Mouse (Mus musculus): ENCODE data around the gene Olfr308. TPM values are rescaled to one million over a fixed set of nuclear protein-coding genes. Genes with fewer than 3 reads are reported as not detected.
"Not testable (repeated sequence)": the region's sequence is repeated elsewhere in the genome, so short reads cannot be mapped to it uniquely, and the experiment has no call there.

The Olfr308 gene
- not detected in 2 replicates for polyA plus RNA-seq (2012; rRNA removed)

GRCm38 (mm10) chr7:86325530-86325929, at the start of gene Olfr308:
Gene Olfr308, minus strand, starts transcription at chr7:86325630.
- TF ChIP-seq POLR2A (IDR thresholded peaks at IDR 0.05; ENCODE audit: low read depth, low read length) = no peak
- no peak for TF ChIP-seq CTCF (IDR thresholded peaks at IDR 0.05; ENCODE audit: extremely low read depth, insufficient read depth, insufficient read length, insufficient replicate concordance)
- no peak for DNase-seq (ENCODE audit: low read depth in 1 of 2, low spot score in 2 of 2)
- Histone ChIP-seq H3K36me3 (ENCODE audit: control insufficient read depth, insufficient read depth, low read length) (no peaks in the 10 kb centered on the region), H3K27me3 (ENCODE audit: control insufficient read depth, insufficient read depth, low read length) (no peaks in the 10 kb centered on the region), H3K27ac (ENCODE audit: insufficient read depth, low read length) (no peak within 1 kb of the TSS), H3K4me1 (ENCODE audit: control insufficient read depth, insufficient read depth, insufficient read length) (no peaks in the 10 kb centered on the region), H3K4me3 (ENCODE audit: extremely low read depth, insufficient read depth, insufficient read length) (no peak within 1 kb of the TSS)

- DNase-seq (ENCODE audit: low read depth in 1 of 2, low spot score in 2 of 2) = no peak
- no peak within 1 kb of the TSS for H3K4me3 ChIP-seq (ENCODE audit: extremely low read depth, insufficient read depth, insufficient read length)
- H3K27ac ChIP-seq (ENCODE audit: insufficient read depth, low read length) = no peak within 1 kb of the TSS
- no peaks in the 10 kb centered on the region for H3K4me1 ChIP-seq (ENCODE audit: control insufficient read depth, insufficient read depth, insufficient read length)
- WGBS = 78% methylated on average over 1 of the region's 1 CpGs
- H3K36me3 ChIP-seq (ENCODE audit: control insufficient read depth, insufficient read depth, low read length) = no peaks in the 10 kb centered on the region
- no peaks in the 10 kb centered on the region for H3K27me3 ChIP-seq (ENCODE audit: control insufficient read depth, insufficient read depth, low read length)
- TF ChIP-seq CTCF (IDR thresholded peaks at IDR 0.05; ENCODE audit: extremely low read depth, insufficient read depth, insufficient read length, insufficient replicate concordance) = no peak
- no peak for TF ChIP-seq POLR2A (IDR thresholded peaks at IDR 0.05; ENCODE audit: low read depth, low read length)
Observed at GRCm38 (mm10) chr7:86366828-86367227, 41.4 kb upstream of the Olfr308 start, which contains the start of gene Olfr305. Gene Olfr305, minus strand, starts transcription at chr7:86366928.

- not testable (repeated sequence) for H3K4me1 ChIP-seq (ENCODE audit: control insufficient read depth, insufficient read depth, insufficient read length); DNase-seq (ENCODE audit: low read depth in 1 of 2, low spot score in 2 of 2)
- WGBS = 85% methylated on average over 9 of the region's 9 CpGs
Observed at GRCm38 (mm10) chr7:86346296-86346695, 20.9 kb upstream of the Olfr308 start.

GRCm38 (mm10) chr7:86344253-86344652, 18.8 kb upstream of the Olfr308 start:
- 69% methylated on average over 3 of the region's 3 CpGs for WGBS
- no peak overlapping the region for H3K27ac ChIP-seq (ENCODE audit: insufficient read depth, low read length)
- no peaks in the 10 kb centered on the region for H3K27me3 ChIP-seq (ENCODE audit: control insufficient read depth, insufficient read depth, low read length)
- TF ChIP-seq CTCF (IDR thresholded peaks at IDR 0.05; ENCODE audit: extremely low read depth, insufficient read depth, insufficient read length, insufficient replicate concordance) = no peak
- no peak for TF ChIP-seq POLR2A (IDR thresholded peaks at IDR 0.05; ENCODE audit: low read depth, low read length)
- DNase-seq (ENCODE audit: low read depth in 1 of 2, low spot score in 2 of 2) = no peak
- H3K36me3 ChIP-seq (ENCODE audit: control insufficient read depth, insufficient read depth, low read length) = no peaks in the 10 kb centered on the region
- H3K4me1 ChIP-seq (ENCODE audit: control insufficient read depth, insufficient read depth, insufficient read length) = no peaks in the 10 kb centered on the region
- H3K4me3 ChIP-seq (ENCODE audit: extremely low read depth, insufficient read depth, insufficient read length) = no peak overlapping the region

More at GRCm38 (mm10) chr7:86346296-86346695, 20.9 kb upstream of the Olfr308 start:
- not testable (repeated sequence) for H3K4me3 ChIP-seq (ENCODE audit: extremely low read depth, insufficient read depth, insufficient read length); H3K36me3 ChIP-seq (ENCODE audit: control insufficient read depth, insufficient read depth, low read length); H3K27me3 ChIP-seq (ENCODE audit: control insufficient read depth, insufficient read depth, low read length); H3K27ac ChIP-seq (ENCODE audit: insufficient read depth, low read length)

- Histone ChIP-seq H3K27ac (ENCODE audit: insufficient read depth, low read length) (no peak overlapping the region), H3K4me3 (ENCODE audit: extremely low read depth, insufficient read depth, insufficient read length) (no peak overlapping the region), H3K36me3 (ENCODE audit: control insufficient read depth, insufficient read depth, low read length) (no peaks in the 10 kb centered on the region), H3K27me3 (ENCODE audit: control insufficient read depth, insufficient read depth, low read length) (no peaks in the 10 kb centered on the region), H3K4me1 (ENCODE audit: control insufficient read depth, insufficient read depth, insufficient read length) (no peaks in the 10 kb centered on the region)
- no peak for DNase-seq (ENCODE audit: low read depth in 1 of 2, low spot score in 2 of 2)
- TF ChIP-seq CTCF (IDR thresholded peaks at IDR 0.05; ENCODE audit: extremely low read depth, insufficient read depth, insufficient read length, insufficient replicate concordance) (no peak), POLR2A (IDR thresholded peaks at IDR 0.05; ENCODE audit: low read depth, low read length) (no peak)
- WGBS = 80% methylated on average over 14 of the region's 14 CpGs
Observed at GRCm38 (mm10) chr7:86342881-86343565, 17.6 kb upstream of the Olfr308 start.

GRCm38 (mm10) chr7:86337486-86337885, 12.1 kb upstream of the Olfr308 start, which contains the start of gene Olfr307:
Gene Olfr307, minus strand, starts transcription at chr7:86337586.
- no peak for TF ChIP-seq POLR2A (IDR thresholded peaks at IDR 0.05; ENCODE audit: low read depth, low read length)
- no peak for TF ChIP-seq CTCF (IDR thresholded peaks at IDR 0.05; ENCODE audit: extremely low read depth, insufficient read depth, insufficient read length, insufficient replicate concordance)
- no peaks in the 10 kb centered on the region for H3K4me1 ChIP-seq (ENCODE audit: control insufficient read depth, insufficient read depth, insufficient read length)
- DNase-seq (ENCODE audit: low read depth in 1 of 2, low spot score in 2 of 2) = no peak
- WGBS = 78% methylated on average over 1 of the region's 1 CpGs
- no peak within 1 kb of the TSS for H3K4me3 ChIP-seq (ENCODE audit: extremely low read depth, insufficient read depth, insufficient read length)
- H3K27ac ChIP-seq (ENCODE audit: insufficient read depth, low read length) = no peak within 1 kb of the TSS
- no peaks in the 10 kb centered on the region for H3K27me3 ChIP-seq (ENCODE audit: control insufficient read depth, insufficient read depth, low read length)
- no peaks in the 10 kb centered on the region for H3K36me3 ChIP-seq (ENCODE audit: control insufficient read depth, insufficient read depth, low read length)

- Histone ChIP-seq H3K4me1 (ENCODE audit: control insufficient read depth, insufficient read depth, insufficient read length) (no peaks in the 10 kb centered on the region), H3K27ac (ENCODE audit: insufficient read depth, low read length) (no peak overlapping the region), H3K27me3 (ENCODE audit: control insufficient read depth, insufficient read depth, low read length) (no peaks in the 10 kb centered on the region), H3K4me3 (ENCODE audit: extremely low read depth, insufficient read depth, insufficient read length) (no peak overlapping the region), H3K36me3 (ENCODE audit: control insufficient read depth, insufficient read depth, low read length) (no peaks in the 10 kb centered on the region)
- WGBS = 53% methylated on average over 2 of the region's 2 CpGs
- DNase-seq (ENCODE audit: low read depth in 1 of 2, low spot score in 2 of 2) = no peak
- TF ChIP-seq CTCF (IDR thresholded peaks at IDR 0.05; ENCODE audit: extremely low read depth, insufficient read depth, insufficient read length, insufficient replicate concordance) (no peak), POLR2A (IDR thresholded peaks at IDR 0.05; ENCODE audit: low read depth, low read length) (no peak)
Observed at GRCm38 (mm10) chr7:86321323-86321722, 4.1 kb downstream of the Olfr308 start.

All from spleen, adult 2 months (tissue).